Mouse (Mus musculus): ENCODE data around the gene Ano10.

DNA sequence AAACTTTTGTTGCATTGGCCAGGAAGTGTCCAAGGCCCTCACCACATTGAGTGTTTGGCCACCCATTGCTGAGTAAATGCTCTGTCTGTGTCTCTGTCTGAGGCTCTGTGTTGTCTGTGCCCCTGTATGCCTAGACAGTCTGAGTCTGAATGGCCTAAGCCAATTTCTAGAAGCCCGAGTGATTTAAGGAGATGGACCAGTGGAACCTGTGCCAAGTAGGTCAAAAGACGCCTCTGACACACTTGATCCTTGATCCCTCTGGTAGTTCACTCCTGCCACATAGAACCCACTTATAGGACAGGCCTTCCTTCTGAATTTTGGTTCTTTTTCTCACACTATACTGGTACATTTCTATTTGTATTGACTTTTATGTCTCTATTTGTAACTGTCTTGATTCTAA, 17.6 kb downstream of the Ano10 start:
- TF ChIP-seq CTCF (IDR thresholded peaks at IDR 0.05; ENCODE audit: low read depth, low read length) (no peak), POLR2A (IDR thresholded peaks at IDR 0.05; ENCODE audit: extremely low read depth, insufficient read depth, low read length) (no peak)
